Mouse (Mus musculus) induced T-regulatory cell, adult 2 months (primary cell): Measurements from ENCODE around the gene Tmem63a.

Experiments
- DNase-seq: peaks from one replicate; pipeline ENCODE4 v3.0.0-alpha.2; 2012; ENCODE audit warnings: low read depth

Tmem63a gene

GRCm38 (mm10) chr1:181009754-181010153, 67.6 kb downstream of the Tmem63a start:
- DNase-seq, result no peak

GRCm38 (mm10) chr1:181010171-181010932, 68.2 kb downstream of the Tmem63a start:
- no peak for DNase-seq

- DNase-seq, result no peak
Observed at GRCm38 (mm10) chr1:181011601-181012000, 69.5 kb downstream of the Tmem63a start.

- DNase-seq, result no peak
Observed at GRCm38 (mm10) chr1:181012416-181012815, 70.3 kb downstream of the Tmem63a start.

- no peak for DNase-seq
Observed at GRCm38 (mm10) chr1:181013446-181013845, 71.3 kb downstream of the Tmem63a start.

- DNase-seq, result peak; percentile 50
Observed at GRCm38 (mm10) chr1:181014731-181015500, 72.8 kb downstream of the Tmem63a start.

GRCm38 (mm10) chr1:181015558-181015957, 73.4 kb downstream of the Tmem63a start:
- DNase-seq, result peak; percentile 25

- peak; percentile 35 for DNase-seq
Observed at GRCm38 (mm10) chr1:181016045-181016444, 73.9 kb downstream of the Tmem63a start.

- DNase-seq, result peak; percentile 89
Observed at GRCm38 (mm10) chr1:181016532-181017131, 74.5 kb downstream of the Tmem63a start.

- peak; percentile 91 for DNase-seq
Observed at GRCm38 (mm10) chr1:181017212-181017711, 75.1 kb downstream of the Tmem63a start.

- DNase-seq, result no peak
Observed at GRCm38 (mm10) chr1:181017890-181018420, 75.8 kb downstream of the Tmem63a start.

GRCm38 (mm10) chr1:181020756-181021487, 78.8 kb downstream of the Tmem63a start, which contains the start of gene Ephx1:
Gene Ephx1, minus strand, starts transcription at chr1:181020904.
- no peak for DNase-seq

- DNase-seq, result no peak
Observed at GRCm38 (mm10) chr1:181021488-181021865, 79.3 kb downstream of the Tmem63a start.

- peak; percentile 94 for DNase-seq
Observed at GRCm38 (mm10) chr1:181022265-181022664, 80.1 kb downstream of the Tmem63a start.
